Mouse (Mus musculus) heart, postnatal 0 days (tissue): ENCODE data around the gene Erp27.

Source experiments
- CTCF ChIP-seq: IDR thresholded peaks from 2 replicates; pipeline ENCODE4 v1.5.1; 2016; ENCODE audit warnings: antibody characterized with exemption, control low read depth, low read depth
- EP300 ChIP-seq: IDR thresholded peaks from 2 replicates; pipeline ENCODE4 v1.6.1; 2016; ENCODE audit warnings: antibody characterized with exemption, low read depth

DNA sequence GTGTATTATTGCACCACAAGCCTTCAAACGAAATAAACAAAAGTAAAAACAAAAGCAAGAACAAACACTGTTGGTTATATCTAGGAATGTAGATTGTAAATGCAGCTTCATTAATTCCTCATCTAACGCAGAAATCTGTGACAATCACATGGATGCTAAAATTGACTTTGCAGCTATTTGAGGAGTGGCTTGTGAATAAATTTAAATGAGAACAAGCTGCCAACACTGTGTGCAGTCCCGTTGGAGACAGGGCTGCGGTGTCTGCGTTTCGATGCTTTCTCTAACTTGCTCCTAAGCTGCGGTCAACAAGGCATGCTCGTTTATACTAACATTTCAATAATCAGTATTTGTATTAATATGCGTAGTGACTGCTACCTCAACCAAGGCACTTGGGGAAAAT, 20.3 kb upstream of the Erp27 start:
- TF ChIP-seq EP300 (no peak), CTCF (no peak)
